Mouse (Mus musculus) cerebellum, adult 2 months (tissue): ENCODE measurements around the gene Tmc4. TPM values are rescaled to one million over a fixed set of nuclear protein-coding genes. Genes with fewer than 3 reads are reported as not detected.

Experiments used
- DNase-seq, 2 experiments: peaks; one replicate each; pipeline ENCODE4 v3.0.0; 2021
- H3K27ac ChIP-seq: fragments of 200-500 bp; 2 replicates; pipeline ENCODE4 v1.5.1; 2012; ENCODE audit warnings: low read length, control low read depth, inconsistent platforms; ENCODE audit not compliant: insufficient read depth
- H3K27me3 ChIP-seq: fragments of 200-500 bp; 2 replicates; pipeline ENCODE4 v1.6.1; 2012; ENCODE audit warnings: inconsistent platforms, mild to moderate bottlenecking, low read length, moderate library complexity; ENCODE audit not compliant: control insufficient read depth, insufficient read depth
- H3K4me1 ChIP-seq: fragments of 200-500 bp; 2 replicates; pipeline ENCODE4 v1.6.1; 2011; ENCODE audit warnings: low read length; ENCODE audit not compliant: control insufficient read depth, insufficient read depth
- H3K4me3 ChIP-seq: fragments of 200-500 bp; replicated peaks from 2 replicates; pipeline ENCODE3; 2011; ENCODE audit warnings: mild to moderate bottlenecking, low read depth, low read length, control low read depth; ENCODE audit not compliant: insufficient read depth
- CTCF ChIP-seq: fragments of 200-500 bp; IDR thresholded peaks from 2 replicates; pipeline ENCODE4 v1.5.1; 2011; ENCODE audit warnings: low read depth, mild to moderate bottlenecking, control low read depth, low read length, moderate library complexity, borderline replicate concordance; ENCODE audit not compliant: insufficient read depth
- POLR2A ChIP-seq: fragments of 200-500 bp; IDR thresholded peaks from 2 replicates; pipeline ENCODE4 v1.6.1; 2011; ENCODE audit warnings: low read length, control low read depth, borderline replicate concordance; ENCODE audit not compliant: insufficient read depth
- WGBS: fragments of 180-500 bp; shearing (Covaris S2); methylation state at CpG from one replicate; pipeline ENCODE4 v1.1.7; 2018; 5-methylcytosine and 5-hydroxymethylcytosine counted together
- polyA plus RNA-seq: library from polyadenylated mRNA; depleted of rRNA; stranded (reverse); fragments of >200 nt; gene quantifications from 2 replicates; pipeline ENCODE4 v1.2.3, GENCODE M21; 2012

Tmc4 gene
- polyA plus RNA-seq, 1 experiment: 11.7 TPM

GRCm38 (mm10) chr7:3694076-3694948 is 17.0 kb upstream of the Tmc4 start:
- Histone ChIP-seq H3K4me3 (peak overlapping the region; percentile 86), H3K4me1 (no peaks in the 10 kb centered on the region), H3K27ac (peak overlapping the region; percentile 63), H3K27me3 (no peaks in the 10 kb centered on the region)
- DNase-seq: peak; percentile 49 to 51
- TF ChIP-seq CTCF: no peak
- TF ChIP-seq POLR2A: no peak
- under 1% methylated on average over 55 of the region's 55 CpGs for WGBS

GRCm38 (mm10) chr7:3693809-3694075 is 16.4 kb upstream of the Tmc4 start:
- H3K4me1 ChIP-seq: no peaks in the 10 kb centered on the region
- H3K4me3 ChIP-seq: peak overlapping the region; percentile 86
- no peak for TF ChIP-seq CTCF
- TF ChIP-seq POLR2A: no peak
- whole genome bisulfite sequencing: under 1% methylated on average over 18 of the region's 18 CpGs
- no peak for DNase-seq
- H3K27ac ChIP-seq: peak overlapping the region; percentile 63
- no peaks in the 10 kb centered on the region for H3K27me3 ChIP-seq

GRCm38 (mm10) chr7:3692987-3693808 is 15.8 kb upstream of the Tmc4 start, which contains the start of gene Mboat7:
TSS of gene Mboat7 (minus strand) at chr7:3693523.
- under 1% methylated on average over 55 of the region's 55 CpGs for WGBS
- peak; percentile 94 to 95 for DNase-seq
- Histone ChIP-seq H3K4me1 (no peaks in the 10 kb centered on the region), H3K27me3 (no peaks in the 10 kb centered on the region), H3K27ac (peak within 1 kb of the TSS; percentile 63), H3K4me3 (peak within 1 kb of the TSS; percentile 86)
- TF ChIP-seq POLR2A: peak; percentile 86; the same call in 1 of the 2 replicates
- TF ChIP-seq CTCF: no peak

GRCm38 (mm10) chr7:3692382-3692986 is 15.1 kb upstream of the Tmc4 start, which contains the start of gene Tsen34:
TSS of gene Tsen34 (plus strand) at chr7:3692863.
- WGBS: under 1% methylated on average over 49 of the region's 49 CpGs
- H3K27ac ChIP-seq: peak within 1 kb of the TSS; percentile 63
- peak within 1 kb of the TSS; percentile 86 for H3K4me3 ChIP-seq
- TF ChIP-seq POLR2A (no peak), CTCF (no peak)
- no peak for DNase-seq
- H3K4me1 ChIP-seq: no peaks in the 10 kb centered on the region
- no peaks in the 10 kb centered on the region for H3K27me3 ChIP-seq

- Histone ChIP-seq H3K27ac (no peak overlapping the region), H3K4me3 (peak overlapping the region; percentile 86), H3K27me3 (no peaks in the 10 kb centered on the region), H3K4me1 (no peaks in the 10 kb centered on the region)
- 49% methylated on average over 3 of the region's 3 CpGs for WGBS
- DNase-seq: no peak
- TF ChIP-seq CTCF: no peak
- no peak for TF ChIP-seq POLR2A
These were observed 14.6 kb upstream of the Tmc4 start for GRCm38 (mm10) chr7:3691919-3692318.

- no peaks in the 10 kb centered on the region for H3K27me3 ChIP-seq
- no peak for TF ChIP-seq POLR2A
- TF ChIP-seq CTCF: no peak
- H3K4me1 ChIP-seq: no peaks in the 10 kb centered on the region
- WGBS: 68% methylated on average over 31 of the region's 31 CpGs
- no peak overlapping the region for H3K4me3 ChIP-seq
- peak; percentile 70 to 79 for DNase-seq
- no peak overlapping the region; the same call in 1 of the 2 replicates for H3K27ac ChIP-seq
These were observed 8.2 kb upstream of the Tmc4 start for GRCm38 (mm10) chr7:3685400-3686187.

- H3K27ac ChIP-seq: no peak overlapping the region
- no peaks in the 10 kb centered on the region for H3K4me1 ChIP-seq
- TF ChIP-seq POLR2A (no peak), CTCF (no peak)
- 68% methylated on average over 8 of the region's 8 CpGs for WGBS
- H3K4me3 ChIP-seq: no peak overlapping the region
- no peaks in the 10 kb centered on the region for H3K27me3 ChIP-seq
- DNase-seq: no peak
These were observed 7.3 kb upstream of the Tmc4 start for GRCm38 (mm10) chr7:3684698-3685097.
